Mouse (Mus musculus): Measurements from ENCODE around the gene Prkcb.

Prkcb gene

DNA sequence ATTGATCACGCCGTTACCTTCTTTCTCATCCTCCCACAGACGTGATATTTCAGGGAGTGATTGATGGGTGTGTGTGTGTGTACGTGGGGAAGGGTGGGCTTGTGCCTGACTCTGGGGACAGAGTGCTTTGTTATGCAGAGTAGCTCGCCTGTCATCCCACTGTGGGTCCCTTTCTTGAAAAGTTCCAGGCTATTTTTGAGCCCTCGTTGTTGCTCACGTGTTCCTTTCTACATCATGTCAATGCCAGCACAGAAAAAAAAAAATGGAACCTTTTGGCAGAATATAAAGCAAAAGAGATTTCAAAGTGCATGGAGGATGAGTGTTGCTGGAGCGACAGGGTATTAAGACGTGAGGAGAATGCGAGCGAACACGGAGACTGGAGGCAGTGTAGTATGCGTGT is 118.1 kb downstream of the Prkcb start:
- no peak for DNase-seq

DNA sequence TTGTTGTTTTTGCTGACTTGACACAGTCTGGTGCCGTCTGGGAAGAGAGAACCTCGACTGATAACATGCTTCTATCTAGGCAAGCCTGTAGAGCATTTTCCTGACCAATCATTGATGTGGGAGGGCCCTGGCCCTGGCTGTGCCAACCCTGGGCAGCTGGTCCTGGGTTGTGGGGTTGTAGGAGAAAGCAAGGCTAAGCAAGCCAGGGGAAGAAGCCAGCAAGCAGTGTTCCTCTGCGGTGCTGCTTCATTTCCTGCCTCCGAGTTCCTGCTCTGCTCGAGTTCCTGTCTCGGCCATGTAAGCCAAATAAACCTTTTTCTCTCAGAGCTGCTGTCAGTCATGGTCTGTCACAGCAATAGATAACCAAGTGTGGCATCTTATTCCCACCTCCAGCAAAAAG is 121.4 kb downstream of the Prkcb start:
- DNase-seq = no peak

GRCm38 (mm10) chr7:122410873-122411272 is 122.3 kb downstream of the Prkcb start:
- DNase-seq = no peak

GRCm38 (mm10) chr7:122413231-122413630 is 124.7 kb downstream of the Prkcb start:
- no peak for DNase-seq

- no peak for DNase-seq
Measured at GRCm38 (mm10) chr7:122414146-122414545, 125.6 kb downstream of the Prkcb start.

GRCm38 (mm10) chr7:122414608-122415007 is 126.1 kb downstream of the Prkcb start:
- peak in 1 of 2 experiments; percentile 34 for DNase-seq

- DNase-seq = no peak
Measured at GRCm38 (mm10) chr7:122415387-122415786, 126.8 kb downstream of the Prkcb start.

GRCm38 (mm10) chr7:122415904-122416303 is 127.4 kb downstream of the Prkcb start:
- DNase-seq = no peak

DNA sequence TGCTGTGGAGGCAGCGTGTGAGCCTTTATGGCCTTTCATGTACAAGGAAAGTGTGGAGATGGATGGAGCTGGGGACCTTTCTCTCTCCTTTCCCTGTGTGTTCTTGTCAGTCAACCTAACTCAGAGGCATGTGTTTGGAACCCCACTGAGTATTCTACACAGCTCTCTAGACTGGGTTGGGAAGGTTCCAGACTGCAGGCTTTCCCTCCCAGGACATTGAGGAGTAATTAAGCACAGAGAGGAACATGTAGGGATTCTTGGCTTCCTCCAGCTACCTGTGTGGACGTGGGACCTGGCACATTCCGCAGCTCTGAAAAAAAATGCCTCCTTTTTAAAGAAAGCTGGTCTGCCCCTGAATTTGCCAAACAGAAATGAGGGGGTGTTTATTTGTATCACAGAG is 130.0 kb downstream of the Prkcb start:
- DNase-seq = peak; percentile 40 to 41

- DNase-seq = no peak
Measured at GRCm38 (mm10) chr7:122423816-122424215, 135.3 kb downstream of the Prkcb start.

DNA sequence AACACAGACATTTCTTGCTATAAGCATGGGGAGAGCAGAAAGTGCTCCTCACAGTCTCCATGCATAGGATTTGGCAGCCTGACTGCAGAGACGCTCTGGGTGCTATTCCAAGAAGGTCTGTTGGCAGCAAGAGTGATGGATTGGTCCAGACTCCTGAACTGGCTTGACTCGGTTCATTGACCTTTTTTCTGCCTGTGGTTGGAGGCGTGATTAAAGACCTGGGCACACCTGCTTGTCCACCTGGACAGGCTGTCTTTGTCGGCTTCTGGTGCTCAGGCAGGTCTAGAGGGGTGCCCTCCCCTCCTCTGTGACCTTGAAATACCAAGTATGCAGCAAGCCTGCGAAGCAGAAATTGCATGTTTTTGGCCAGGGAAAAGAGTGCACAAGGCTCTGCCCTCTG is 140.6 kb downstream of the Prkcb start:
- DNase-seq = peak; percentile 63 to 70

GRCm38 (mm10) chr7:122432401-122432800 is 143.8 kb downstream of the Prkcb start:
- peak; percentile 40 to 50 for DNase-seq

DNA sequence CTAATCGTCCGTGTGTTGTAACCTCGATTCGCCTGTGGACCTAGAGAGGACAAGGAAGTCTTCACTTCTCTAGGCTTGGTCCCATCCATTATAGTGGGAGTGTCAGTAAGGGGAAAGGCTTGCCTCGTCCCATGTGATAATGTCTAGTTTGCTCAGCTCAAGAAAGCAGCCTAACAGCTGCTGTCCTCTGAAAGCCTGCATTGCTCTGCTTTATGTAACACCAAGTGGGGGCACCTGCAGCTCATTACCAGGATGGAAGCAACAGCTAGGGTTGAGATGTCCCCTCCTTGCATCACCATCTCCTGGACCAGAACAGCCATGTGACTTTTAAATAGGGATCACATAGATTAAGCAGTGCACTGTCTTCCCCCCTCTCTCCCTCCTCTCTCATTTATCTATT is 144.8 kb downstream of the Prkcb start:
- no peak for DNase-seq

GRCm38 (mm10) chr7:122434941-122435340 is 146.4 kb downstream of the Prkcb start:
- no peak for DNase-seq

DNA sequence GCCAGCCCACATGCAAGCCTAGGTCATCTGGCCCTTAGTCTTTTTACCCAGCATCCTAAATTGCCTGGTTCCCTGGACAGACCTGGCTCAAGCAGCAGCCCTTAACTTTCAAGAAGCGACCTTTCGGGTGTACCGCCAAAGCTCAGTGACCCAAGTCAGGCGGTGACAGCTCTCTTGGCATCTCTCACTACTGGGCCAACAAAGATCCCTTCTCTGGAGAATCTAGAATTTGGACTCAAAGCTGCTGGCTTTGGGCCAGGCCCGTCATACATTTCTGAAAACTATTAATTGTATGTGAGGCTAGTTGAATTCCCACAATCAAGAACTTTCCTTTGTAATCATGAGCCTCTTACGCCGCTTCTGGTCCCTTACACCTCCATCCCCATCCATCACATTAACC is 147.0 kb downstream of the Prkcb start:
- no peak for DNase-seq

- DNase-seq = no peak
Measured at GRCm38 (mm10) chr7:122437390-122437789, 148.8 kb downstream of the Prkcb start.

DNA sequence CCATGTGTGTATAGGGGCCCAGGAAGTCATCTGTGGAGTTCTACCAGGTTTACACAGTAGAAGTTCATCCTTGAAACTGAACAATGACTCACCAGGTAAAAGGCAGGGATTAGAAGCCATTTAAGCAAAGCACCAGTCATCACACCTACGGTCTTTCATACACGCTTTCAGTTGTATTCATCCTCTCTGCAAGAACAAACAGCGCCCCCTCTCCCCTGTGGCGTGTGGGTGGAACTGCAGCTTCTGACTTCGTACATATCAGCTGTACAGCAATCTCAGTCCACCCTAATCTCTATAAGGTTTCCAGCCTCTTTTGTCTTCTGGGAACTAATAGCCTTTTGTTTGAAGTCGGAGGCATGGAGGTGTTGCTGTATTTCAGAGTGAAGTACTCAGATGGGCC is 156.5 kb downstream of the Prkcb start:
- peak; percentile 48 to 58 for DNase-seq

DNA sequence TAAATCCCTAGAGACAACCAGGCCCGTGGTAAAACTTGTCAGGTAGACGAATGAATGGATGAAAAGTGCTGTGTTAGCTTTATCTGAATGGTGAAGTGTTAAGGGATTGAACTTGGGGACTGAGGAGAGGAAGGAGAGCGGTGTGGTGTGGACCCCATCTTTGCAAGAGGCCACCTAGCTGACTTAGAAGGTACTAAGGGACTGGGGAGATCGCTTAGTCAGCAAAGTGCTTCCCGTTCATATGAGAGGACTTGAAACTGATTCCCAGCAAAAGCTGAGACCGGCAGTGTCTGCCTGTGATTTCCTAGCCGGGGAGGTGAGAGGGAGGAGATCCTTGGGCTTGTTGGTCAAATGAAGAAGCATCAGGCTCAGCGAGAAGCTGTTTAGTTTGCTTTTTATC is 164.1 kb downstream of the Prkcb start:
- no peak for DNase-seq

- peak; percentile 89 to 93 for DNase-seq
Measured at GRCm38 (mm10) chr7:122459203-122459965, 170.8 kb downstream of the Prkcb start.

DNA sequence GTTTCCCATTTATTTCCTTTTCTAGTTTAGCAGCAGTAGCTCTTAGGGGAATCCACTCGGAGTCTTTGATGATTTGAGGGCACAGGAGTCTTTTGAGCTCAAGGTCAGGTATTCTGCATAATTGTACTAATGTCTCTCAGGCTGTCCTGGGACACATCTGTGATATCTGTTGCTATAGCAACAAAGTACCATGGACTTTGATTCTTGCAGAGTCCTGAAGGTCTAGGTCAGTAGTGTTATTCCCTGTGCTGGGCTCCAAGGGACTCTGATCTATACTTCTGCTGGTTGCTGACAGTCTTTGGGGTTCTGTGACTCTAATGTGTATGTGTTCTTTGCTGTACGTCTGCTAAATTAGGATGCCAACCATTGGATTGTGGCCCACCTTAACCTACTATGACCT is 171.5 kb downstream of the Prkcb start:
- DNase-seq = no peak

DNA sequence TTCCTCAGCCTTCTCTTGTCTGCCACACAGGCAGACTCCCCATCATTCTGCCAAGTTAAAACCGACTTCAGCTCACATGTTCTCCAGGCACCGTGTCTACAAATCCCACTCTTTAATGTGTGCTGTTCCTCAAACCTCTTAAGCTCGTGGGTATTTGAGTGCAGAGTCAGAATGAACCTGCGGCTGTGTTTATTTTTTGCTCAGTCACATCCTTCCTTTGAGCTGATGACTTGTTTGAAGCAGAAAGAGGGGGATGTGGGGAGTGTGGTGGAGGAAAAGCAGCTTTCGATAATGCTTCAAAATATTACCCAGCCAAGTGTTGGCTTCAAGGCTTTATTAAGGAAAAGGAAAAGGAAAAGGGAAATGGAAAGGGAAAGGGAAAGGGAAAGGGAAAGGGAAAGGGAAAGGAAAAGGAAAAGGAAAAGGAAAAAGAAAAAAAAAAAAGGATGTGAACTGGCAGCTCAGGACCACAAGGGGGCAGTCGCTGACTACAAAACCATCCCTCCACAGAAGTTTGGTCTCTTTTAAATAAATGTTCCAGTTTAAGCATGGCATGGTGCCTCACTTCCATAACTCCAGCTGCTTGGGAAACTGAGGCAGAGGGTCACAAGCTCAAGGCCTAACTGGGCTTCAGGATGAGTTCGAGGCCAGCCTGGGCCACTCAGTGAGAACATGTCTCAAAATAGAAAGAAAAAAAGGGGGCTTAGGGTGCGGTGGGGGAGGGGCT is 177.4 kb downstream of the Prkcb start:
- peak in 1 of 2 experiments; percentile 31 for DNase-seq

DNA sequence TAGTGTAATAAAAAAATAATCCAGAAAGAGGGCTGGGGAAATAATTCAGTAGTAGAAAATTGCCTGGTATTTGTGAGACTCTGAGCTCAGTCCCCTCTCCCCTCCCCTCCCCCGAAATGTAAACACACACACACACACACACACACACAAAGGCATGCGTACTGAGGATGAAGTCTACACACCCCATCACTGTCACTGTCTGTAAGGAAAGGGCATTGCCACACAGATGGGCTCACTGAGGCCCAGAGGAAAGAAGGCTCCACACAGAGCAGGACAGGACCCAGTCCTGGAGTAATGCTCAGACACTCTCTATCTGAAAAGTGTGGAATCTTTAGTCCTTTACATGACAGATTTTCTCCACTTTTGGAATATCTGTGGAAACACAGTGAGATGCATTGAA is 178.2 kb downstream of the Prkcb start:
- DNase-seq = no peak

DNA sequence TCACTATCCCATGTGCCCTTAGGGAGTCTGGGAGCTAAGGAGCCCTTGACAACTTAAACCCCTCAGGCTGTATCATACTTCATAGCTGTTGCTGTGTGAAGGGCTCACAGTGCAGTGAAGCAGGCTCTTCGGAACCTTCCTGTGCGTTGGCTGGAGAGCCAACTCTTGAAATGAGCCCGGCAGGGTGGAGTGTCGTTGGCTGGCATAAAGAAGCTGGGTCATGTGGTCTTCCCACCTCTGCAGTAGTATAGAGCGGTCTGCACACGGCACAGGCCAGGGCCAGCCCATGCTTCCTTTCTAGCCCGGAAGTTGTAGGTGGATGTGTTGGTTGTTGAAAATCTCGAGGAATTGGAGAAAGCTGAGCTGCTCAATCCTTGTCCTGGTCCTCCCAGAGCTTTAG is 179.3 kb downstream of the Prkcb start:
- DNase-seq = no peak

Data from cerebellum, postnatal 36 days (tissue).